Mouse (Mus musculus): ENCODE results near the gene Eif3f. TPM values are rescaled to one million over a fixed set of nuclear protein-coding genes. Genes with fewer than 3 reads are reported as not detected.

The Eif3f gene
- polyA plus RNA-seq, 1 experiment from 2014 or later: 57.5 TPM

DNA sequence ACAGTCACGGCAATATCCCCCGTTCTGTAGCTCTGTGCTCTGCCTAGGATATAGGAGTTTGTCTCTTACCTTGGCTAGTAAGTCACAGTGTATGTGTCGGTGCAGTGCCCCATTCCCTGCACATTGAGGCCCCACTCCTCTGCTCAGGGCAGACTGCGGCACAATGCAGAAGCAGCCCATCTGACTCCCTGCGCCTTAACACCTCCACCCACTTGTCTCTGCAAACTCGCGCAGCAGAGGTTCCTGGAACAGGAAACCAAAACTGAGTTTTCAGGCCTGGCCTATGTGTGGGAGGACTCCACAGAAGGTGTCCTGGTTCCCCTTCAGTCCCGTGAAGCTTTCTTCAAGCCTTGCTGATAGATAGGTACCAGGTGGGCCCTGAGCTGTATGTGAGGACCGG, 57.0 kb downstream of the Eif3f start:
- TF ChIP-seq CTCF (IDR thresholded peaks at IDR 0.05; ENCODE audit: low read depth): no peak
- Histone ChIP-seq H3K4me3 (ENCODE audit: low read depth, low read length) (no peak overlapping the region), H3K27ac (ENCODE audit: low read depth, low read length) (no peak overlapping the region), H3K9ac (ENCODE audit: low read depth, low read length) (no peak overlapping the region), H3K27me3 (replicated peaks; ENCODE audit: control insufficient read depth, insufficient read depth, low read length) (no peaks in the 10 kb centered on the region), H3K4me2 (replicated peaks; ENCODE audit: low read depth) (no peak overlapping the region), H3K9me3 (ENCODE audit: control insufficient read depth) (no peaks in the 10 kb centered on the region), H3K4me1 (replicated peaks; ENCODE audit: control insufficient read depth, insufficient read depth, low read length) (no peaks in the 10 kb centered on the region), H3K36me3 (ENCODE audit: control insufficient read depth, insufficient read depth) (no peaks in the 10 kb centered on the region)
- no peak for ATAC-seq
- 83% methylated on average over 9 of the region's 9 CpGs for WGBS

Other genes starting within 250 kb of the Eif3f start
- gene Olfr512, start 221.1 kb upstream of the Eif3f start, polyA plus RNA-seq (2015; fragmentation: Nextera tagmentation; extraction: Ambion mirVana): not detected in 2 replicates
- gene Olfr513, start 183.4 kb upstream of the Eif3f start, polyA plus RNA-seq (2015; fragmentation: Nextera tagmentation; extraction: Ambion mirVana): not detected in 2 replicates
- not detected in 2 replicates for gene Olfr514, start 108.4 kb upstream of the Eif3f start, polyA plus RNA-seq (2015; fragmentation: Nextera tagmentation; extraction: Ambion mirVana)
- not detected in 2 replicates for gene Olfr516, start 83.9 kb upstream of the Eif3f start, polyA plus RNA-seq (2015; fragmentation: Nextera tagmentation; extraction: Ambion mirVana)
- not detected in 2 replicates for gene Olfr517, start 62.0 kb upstream of the Eif3f start, polyA plus RNA-seq (2015; fragmentation: Nextera tagmentation; extraction: Ambion mirVana)
- gene Olfr518, start 49.4 kb upstream of the Eif3f start, polyA plus RNA-seq (2015; fragmentation: Nextera tagmentation; extraction: Ambion mirVana): not detected in 2 replicates
- gene Olfr519, start 40.0 kb upstream of the Eif3f start, polyA plus RNA-seq (2015; fragmentation: Nextera tagmentation; extraction: Ambion mirVana): not detected in 2 replicates
- gene Nlrp10, start 4.2 kb upstream of the Eif3f start, polyA plus RNA-seq (2015; fragmentation: Nextera tagmentation; extraction: Ambion mirVana): 0.04 and 0.07 TPM in 2 replicates
- 1.1 and 1.4 TPM in 2 replicates for gene Tub, start 15.9 kb downstream of the Eif3f start, polyA plus RNA-seq (2015; fragmentation: Nextera tagmentation; extraction: Ambion mirVana)
- gene Ric3, start 148.9 kb downstream of the Eif3f start, polyA plus RNA-seq (2015; fragmentation: Nextera tagmentation; extraction: Ambion mirVana): 1.0 and 1.2 TPM in 2 replicates
- 2.3 and 2.9 TPM in 2 replicates for gene Lmo1, start 240.8 kb downstream of the Eif3f start, polyA plus RNA-seq (2015; fragmentation: Nextera tagmentation; extraction: Ambion mirVana)

All from intestine, postnatal 0 days (tissue).